Mouse (Mus musculus): Measurements from ENCODE around the gene Mtmr14. TPM values are rescaled to one million over a fixed set of nuclear protein-coding genes. Genes with fewer than 3 reads are reported as not detected.

Mtmr14 gene
- polyA plus RNA-seq, 1 experiment = 16.8 TPM

- no peaks in the 10 kb centered on the region for H3K79me2 ChIP-seq (ENCODE audit: control insufficient read depth, insufficient read depth)
- no peak overlapping the region for H3K4me2 ChIP-seq (ENCODE audit: low read depth)
- TF ChIP-seq REST (IDR thresholded peaks at IDR 0.05; ENCODE audit: insufficient read depth, insufficient read length) = no peak
- no peak for TF ChIP-seq TCF3 (IDR thresholded peaks at IDR 0.05; ENCODE audit: insufficient read length, low read depth)
- no peak for TF ChIP-seq E2F4 (IDR thresholded peaks at IDR 0.05; ENCODE audit: insufficient read depth)
- no peak for TF ChIP-seq MYOD1 (IDR thresholded peaks at IDR 0.05; ENCODE audit: control insufficient read depth in 1 of 3, insufficient read length in 2 of 3, low read depth in 2 of 3)
- no peak for TF ChIP-seq SRF (IDR thresholded peaks at IDR 0.05; ENCODE audit: control insufficient read depth, insufficient read length, low read depth)
- TF ChIP-seq TCF12 (IDR thresholded peaks at IDR 0.05; ENCODE audit: insufficient read depth, poor library complexity, severe bottlenecking) = no peak
- no peak for TF ChIP-seq CEBPB (IDR thresholded peaks at IDR 0.05; ENCODE audit: insufficient read depth, poor library complexity, severe bottlenecking)
- no peak for TF ChIP-seq MAX (IDR thresholded peaks at IDR 0.05; ENCODE audit: low read depth)
- no peak for TF ChIP-seq POLR2A (IDR thresholded peaks at IDR 0.05; ENCODE audit: insufficient read length, low read depth)
- TF ChIP-seq POLR2AphosphoS2 (IDR thresholded peaks at IDR 0.05; ENCODE audit: insufficient read length, low read depth) = no peak
- no peak for TF ChIP-seq MYOG (IDR thresholded peaks at IDR 0.05; ENCODE audit: control insufficient read depth in 1 of 3, insufficient read depth in 1 of 3, insufficient read length in 2 of 3, low read depth in 2 of 3)
- no peak for TF ChIP-seq USF1 (IDR thresholded peaks at IDR 0.05; ENCODE audit: low read depth)
- no peak overlapping the region for H3K4me3 ChIP-seq
- H3ac ChIP-seq (ENCODE audit: control insufficient read depth, insufficient read length) = no peak overlapping the region
- H3K36me3 ChIP-seq (ENCODE audit: control insufficient read depth, insufficient read depth) = no peaks in the 10 kb centered on the region
- H3K27me3 ChIP-seq (ENCODE audit: control insufficient read depth, insufficient read depth, insufficient read length) = peaks cover 57% of the 10 kb centered on the region
Measured at GRCm38 (mm10) chr6:113195596-113195992, 42.0 kb upstream of the Mtmr14 start.

DNA sequence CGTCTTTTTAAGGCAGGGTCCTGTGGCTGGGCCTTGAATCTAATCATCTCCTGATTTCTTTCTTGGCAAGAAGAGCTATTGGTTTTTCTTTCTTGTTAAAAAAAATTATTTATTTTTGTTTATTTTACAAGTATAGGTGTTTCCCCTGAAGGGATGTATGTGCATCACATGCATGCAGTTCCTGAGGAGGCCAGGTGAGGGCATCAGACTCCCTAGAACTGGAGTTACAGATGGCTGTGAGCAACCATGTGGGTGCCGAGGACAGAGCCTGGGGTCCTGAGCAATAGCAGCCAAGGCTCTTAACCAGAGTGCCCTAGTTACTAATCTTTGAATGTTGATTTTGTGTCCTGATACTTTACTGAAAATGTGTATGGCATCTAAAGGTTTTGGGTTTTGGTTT is 21.4 kb upstream of the Mtmr14 start:
- no peak overlapping the region for H3K4me2 ChIP-seq (ENCODE audit: low read depth)
- TF ChIP-seq TCF3 (IDR thresholded peaks at IDR 0.05; ENCODE audit: insufficient read length, low read depth) = no peak
- no peak for TF ChIP-seq CEBPB (IDR thresholded peaks at IDR 0.05; ENCODE audit: insufficient read depth, poor library complexity, severe bottlenecking)
- no peak for TF ChIP-seq POLR2A (IDR thresholded peaks at IDR 0.05; ENCODE audit: insufficient read length, low read depth)
- no peak for TF ChIP-seq POLR2AphosphoS2 (IDR thresholded peaks at IDR 0.05; ENCODE audit: insufficient read length, low read depth)
- no peak for TF ChIP-seq MAX (IDR thresholded peaks at IDR 0.05; ENCODE audit: low read depth)
- TF ChIP-seq SRF (IDR thresholded peaks at IDR 0.05; ENCODE audit: control insufficient read depth, insufficient read length, low read depth) = no peak
- no peak for TF ChIP-seq E2F4 (IDR thresholded peaks at IDR 0.05; ENCODE audit: insufficient read depth)
- TF ChIP-seq USF1 (IDR thresholded peaks at IDR 0.05; ENCODE audit: low read depth) = no peak
- TF ChIP-seq MYOD1 (IDR thresholded peaks at IDR 0.05; ENCODE audit: control insufficient read depth in 1 of 3, insufficient read length in 2 of 3, low read depth in 2 of 3) = no peak
- TF ChIP-seq REST (IDR thresholded peaks at IDR 0.05; ENCODE audit: insufficient read depth, insufficient read length) = no peak
- TF ChIP-seq MYOG (IDR thresholded peaks at IDR 0.05; ENCODE audit: control insufficient read depth in 1 of 3, insufficient read depth in 1 of 3, insufficient read length in 2 of 3, low read depth in 2 of 3) = no peak
- TF ChIP-seq TCF12 (IDR thresholded peaks at IDR 0.05; ENCODE audit: insufficient read depth, poor library complexity, severe bottlenecking) = no peak
- no peak overlapping the region for H3K4me3 ChIP-seq
- no peak overlapping the region for H3ac ChIP-seq (ENCODE audit: control insufficient read depth, insufficient read length)
- no peaks in the 10 kb centered on the region for H3K79me2 ChIP-seq (ENCODE audit: control insufficient read depth, insufficient read depth)
- H3K36me3 ChIP-seq (ENCODE audit: control insufficient read depth, insufficient read depth) = no peaks in the 10 kb centered on the region
- H3K27me3 ChIP-seq (ENCODE audit: control insufficient read depth, insufficient read depth, insufficient read length) = peaks cover 10% of the 10 kb centered on the region

DNA sequence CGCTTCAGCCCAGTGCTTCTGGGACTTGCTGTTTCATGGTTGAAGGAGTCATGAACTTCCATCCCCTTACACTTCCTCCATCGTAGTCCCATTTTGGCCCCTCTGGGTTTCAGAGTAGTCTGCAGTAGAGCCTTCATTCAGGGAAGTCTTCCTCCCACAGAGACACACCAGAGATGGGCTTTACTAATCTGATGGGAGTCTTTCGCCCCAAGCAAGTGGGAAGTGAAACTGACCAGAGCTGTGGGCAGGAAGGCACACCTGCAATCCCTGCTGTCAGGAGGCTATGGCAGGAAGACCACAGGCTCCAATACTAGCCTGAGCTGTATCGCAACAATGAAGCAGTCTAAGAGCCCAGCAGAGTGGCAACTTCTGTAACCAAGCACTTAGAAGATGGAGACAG is 11.8 kb upstream of the Mtmr14 start:
- Histone ChIP-seq H3K79me2 (ENCODE audit: control insufficient read depth, insufficient read depth) (no peaks in the 10 kb centered on the region), H3ac (ENCODE audit: control insufficient read depth, insufficient read length) (no peak overlapping the region), H3K4me2 (ENCODE audit: low read depth) (no peak overlapping the region), H3K4me3 (no peak overlapping the region), H3K36me3 (ENCODE audit: control insufficient read depth, insufficient read depth) (no peaks in the 10 kb centered on the region), H3K27me3 (ENCODE audit: control insufficient read depth, insufficient read depth, insufficient read length) (peaks cover 24% of the 10 kb centered on the region)
- TF ChIP-seq E2F4 (IDR thresholded peaks at IDR 0.05; ENCODE audit: insufficient read depth) (no peak), TCF12 (IDR thresholded peaks at IDR 0.05; ENCODE audit: insufficient read depth, poor library complexity, severe bottlenecking) (no peak), REST (IDR thresholded peaks at IDR 0.05; ENCODE audit: insufficient read depth, insufficient read length) (no peak), CEBPB (IDR thresholded peaks at IDR 0.05; ENCODE audit: insufficient read depth, poor library complexity, severe bottlenecking) (no peak), MYOD1 (IDR thresholded peaks at IDR 0.05; ENCODE audit: control insufficient read depth in 1 of 3, insufficient read length in 2 of 3, low read depth in 2 of 3) (no peak), POLR2A (IDR thresholded peaks at IDR 0.05; ENCODE audit: insufficient read length, low read depth) (no peak), TCF3 (IDR thresholded peaks at IDR 0.05; ENCODE audit: insufficient read length, low read depth) (no peak), POLR2AphosphoS2 (IDR thresholded peaks at IDR 0.05; ENCODE audit: insufficient read length, low read depth) (no peak), MYOG (IDR thresholded peaks at IDR 0.05; ENCODE audit: control insufficient read depth in 1 of 3, insufficient read depth in 1 of 3, insufficient read length in 2 of 3, low read depth in 2 of 3) (no peak), SRF (IDR thresholded peaks at IDR 0.05; ENCODE audit: control insufficient read depth, insufficient read length, low read depth) (no peak), USF1 (IDR thresholded peaks at IDR 0.05; ENCODE audit: low read depth) (no peak), MAX (IDR thresholded peaks at IDR 0.05; ENCODE audit: low read depth) (no peak)

DNA sequence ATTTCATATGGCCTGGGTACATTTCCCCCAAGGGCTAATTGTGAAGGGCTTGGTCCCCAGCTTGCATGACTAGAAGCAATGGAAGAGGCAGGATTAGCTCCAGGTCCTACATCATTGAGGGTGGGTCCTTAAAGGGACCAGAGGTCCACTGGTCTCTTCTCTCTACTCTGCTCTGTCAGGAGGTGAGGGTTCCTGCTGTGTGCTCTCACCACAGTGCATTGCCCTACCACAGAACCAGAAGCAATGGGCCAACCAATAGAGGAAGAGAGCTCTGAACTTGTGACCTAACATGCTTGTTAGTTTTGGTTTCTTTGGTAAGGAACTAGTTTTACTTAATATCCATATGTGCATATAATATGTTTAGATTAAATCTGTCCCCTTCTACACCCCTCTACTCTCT is 10.9 kb upstream of the Mtmr14 start:
- no peaks in the 10 kb centered on the region for H3K36me3 ChIP-seq (ENCODE audit: control insufficient read depth, insufficient read depth)
- TF ChIP-seq E2F4 (IDR thresholded peaks at IDR 0.05; ENCODE audit: insufficient read depth) = no peak
- no peak for TF ChIP-seq USF1 (IDR thresholded peaks at IDR 0.05; ENCODE audit: low read depth)
- no peak for TF ChIP-seq POLR2A (IDR thresholded peaks at IDR 0.05; ENCODE audit: insufficient read length, low read depth)
- TF ChIP-seq CEBPB (IDR thresholded peaks at IDR 0.05; ENCODE audit: insufficient read depth, poor library complexity, severe bottlenecking) = no peak
- no peak for TF ChIP-seq SRF (IDR thresholded peaks at IDR 0.05; ENCODE audit: control insufficient read depth, insufficient read length, low read depth)
- TF ChIP-seq POLR2AphosphoS2 (IDR thresholded peaks at IDR 0.05; ENCODE audit: insufficient read length, low read depth) = no peak
- no peak for TF ChIP-seq MYOD1 (IDR thresholded peaks at IDR 0.05; ENCODE audit: control insufficient read depth in 1 of 3, insufficient read length in 2 of 3, low read depth in 2 of 3)
- TF ChIP-seq REST (IDR thresholded peaks at IDR 0.05; ENCODE audit: insufficient read depth, insufficient read length) = no peak
- TF ChIP-seq MYOG (IDR thresholded peaks at IDR 0.05; ENCODE audit: control insufficient read depth in 1 of 3, insufficient read depth in 1 of 3, insufficient read length in 2 of 3, low read depth in 2 of 3) = no peak
- no peak for TF ChIP-seq MAX (IDR thresholded peaks at IDR 0.05; ENCODE audit: low read depth)
- no peak for TF ChIP-seq TCF3 (IDR thresholded peaks at IDR 0.05; ENCODE audit: insufficient read length, low read depth)
- TF ChIP-seq TCF12 (IDR thresholded peaks at IDR 0.05; ENCODE audit: insufficient read depth, poor library complexity, severe bottlenecking) = no peak
- H3K4me3 ChIP-seq = no peak overlapping the region
- H3K79me2 ChIP-seq (ENCODE audit: control insufficient read depth, insufficient read depth) = no peaks in the 10 kb centered on the region
- peaks cover 21% of the 10 kb centered on the region for H3K27me3 ChIP-seq (ENCODE audit: control insufficient read depth, insufficient read depth, insufficient read length)
- no peak overlapping the region for H3K4me2 ChIP-seq (ENCODE audit: low read depth)
- no peak overlapping the region for H3ac ChIP-seq (ENCODE audit: control insufficient read depth, insufficient read length)
